Mouse (Mus musculus) testis, adult 2 months (tissue): ENCODE results near the gene Kctd10.

ENCODE experiments used
- CTCF ChIP-seq: fragments of 200-500 bp; IDR thresholded peaks from 2 replicates; pipeline ENCODE4 v1.5.1; 2012; ENCODE audit warnings: low read depth, mild to moderate bottlenecking, inconsistent platforms, low read length, moderate library complexity; ENCODE audit not compliant: control insufficient read depth, insufficient read depth, insufficient replicate concordance
- POLR2A ChIP-seq: fragments of 200-500 bp; IDR thresholded peaks from 2 replicates; pipeline ENCODE4 v1.6.1; 2012; ENCODE audit warnings: low read depth, mild to moderate bottlenecking, inconsistent platforms, low read length, moderate library complexity; ENCODE audit not compliant: control insufficient read depth

DNA sequence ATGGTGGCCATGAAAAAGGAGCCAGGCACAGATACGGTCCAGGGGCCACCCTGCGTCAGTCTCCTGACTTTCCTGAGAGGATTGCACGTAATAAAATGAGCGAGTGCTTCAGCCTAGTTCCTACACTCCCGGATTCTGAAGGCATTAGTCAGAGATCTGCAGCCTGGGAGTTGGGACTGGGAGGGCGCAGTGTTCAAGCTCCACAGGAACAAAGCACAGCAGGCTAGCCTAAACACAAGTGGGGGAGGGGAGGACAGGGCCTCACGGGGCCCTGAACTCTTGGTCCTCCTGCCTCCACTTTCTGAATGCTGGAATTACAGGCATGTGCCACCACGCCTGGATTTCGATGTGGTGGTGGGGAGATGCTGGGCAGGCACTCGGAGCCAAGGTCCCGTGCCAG is 7.7 kb downstream of the Kctd10 start:
- TF ChIP-seq CTCF (no peak), POLR2A (no peak)
